Mouse (Mus musculus): ENCODE results near the gene Agbl3.

The Agbl3 gene

GRCm38 (mm10) chr6:34874101-34874921, 94.1 kb downstream of the Agbl3 start:
- peak; percentile 55 for DNase-seq (ENCODE audit: low spot score)

- DNase-seq (ENCODE audit: low spot score) = no peak
Measured at GRCm38 (mm10) chr6:34875268-34875761, 95.1 kb downstream of the Agbl3 start.

- no peak for DNase-seq (ENCODE audit: low spot score)
Measured at GRCm38 (mm10) chr6:34875966-34876834, 96.0 kb downstream of the Agbl3 start.

DNA sequence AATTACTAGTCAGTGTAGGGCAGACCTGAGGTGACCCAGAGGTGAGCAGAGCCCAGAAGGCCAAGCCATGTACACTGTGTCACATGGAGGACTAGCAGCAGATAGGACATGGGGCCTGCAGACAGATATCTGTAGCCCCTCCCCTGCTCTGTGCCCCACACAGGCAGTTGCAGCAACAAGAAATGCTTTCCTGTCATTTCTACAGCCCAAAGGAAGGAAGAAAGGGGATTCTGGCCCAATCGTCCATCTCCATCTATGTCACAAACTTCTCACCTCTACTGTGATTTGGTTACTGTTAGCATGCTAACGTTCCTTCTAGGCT, 96.6 kb downstream of the Agbl3 start:
- no peak for DNase-seq (ENCODE audit: low spot score)

DNA sequence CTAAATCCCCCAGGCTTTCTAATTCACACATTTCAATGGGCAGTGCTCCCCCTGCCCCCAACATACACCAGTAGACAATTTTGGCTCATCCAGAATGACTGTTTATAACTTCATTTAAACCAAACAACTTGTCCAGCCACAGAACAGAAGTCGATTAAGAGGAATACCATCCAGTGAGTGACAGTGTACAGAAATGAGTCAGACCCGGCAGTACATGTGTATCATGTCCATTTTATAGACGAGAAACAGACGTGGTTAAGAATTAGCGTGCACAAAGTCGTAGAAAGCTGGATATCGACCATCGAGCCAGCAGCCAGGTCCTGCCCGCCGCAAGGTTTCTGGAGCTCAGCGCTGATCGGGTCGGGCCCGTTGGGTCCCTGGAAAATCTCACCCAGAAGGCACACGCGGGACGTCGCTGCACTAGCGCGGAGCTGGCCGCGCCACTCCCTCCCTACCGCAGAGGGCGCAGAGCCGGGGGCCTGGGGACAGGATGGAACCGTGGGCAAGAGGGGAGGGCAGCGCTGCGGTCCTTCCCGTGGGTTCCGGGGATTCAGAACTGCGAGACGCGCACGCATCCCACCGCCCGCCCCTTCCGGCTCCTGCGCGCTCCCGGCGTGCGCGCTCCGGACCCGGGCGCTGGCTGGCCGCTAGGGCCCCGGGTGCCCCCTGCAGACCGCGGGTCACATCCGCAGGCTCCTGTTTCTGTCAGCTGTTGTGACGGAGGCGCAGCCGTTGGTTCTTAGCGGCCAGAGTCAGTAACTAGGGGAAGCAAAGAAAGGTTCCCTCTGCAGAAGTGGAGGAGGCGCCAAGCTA, 97.5 kb downstream of the Agbl3 start, which contains the start of gene Cyren:
Gene Cyren, minus strand, starts transcription at position 552 of the 813 bp plus-strand sequence.
- DNase-seq (ENCODE audit: low spot score) = peak; percentile 94

- no peak for DNase-seq (ENCODE audit: low spot score)
Measured at GRCm38 (mm10) chr6:34879101-34879740, 99.0 kb downstream of the Agbl3 start.

DNA sequence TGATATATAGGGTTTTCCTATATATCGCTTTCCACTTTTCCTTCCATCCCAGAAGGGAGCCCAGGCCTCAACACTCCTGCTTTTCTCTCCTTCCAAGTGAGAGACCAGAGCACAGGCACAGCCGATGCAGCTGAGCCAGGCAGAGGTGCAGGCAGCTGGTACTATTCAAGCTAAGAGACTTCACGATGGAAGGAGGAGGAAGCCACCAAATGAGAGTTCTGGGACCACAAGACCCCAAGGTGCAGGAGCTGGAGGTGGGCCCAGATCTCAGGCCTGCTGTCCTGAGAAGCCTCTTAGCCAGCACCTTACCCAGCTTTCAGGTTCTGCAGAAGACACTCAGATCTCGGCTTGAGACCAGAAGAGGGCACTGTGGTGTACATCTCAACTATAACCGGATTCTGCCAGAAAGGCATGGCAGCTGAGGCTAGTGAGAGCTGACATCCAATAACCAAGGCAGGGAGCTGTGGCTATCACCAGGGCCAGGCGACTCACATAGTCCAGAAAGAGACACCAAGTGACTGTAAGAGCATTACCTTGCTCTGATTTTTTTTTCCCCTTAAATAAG, 99.8 kb downstream of the Agbl3 start:
- no peak for DNase-seq (ENCODE audit: low spot score)

GRCm38 (mm10) chr6:34884724-34885123, 104.5 kb downstream of the Agbl3 start:
- DNase-seq (ENCODE audit: low spot score) = no peak

DNA sequence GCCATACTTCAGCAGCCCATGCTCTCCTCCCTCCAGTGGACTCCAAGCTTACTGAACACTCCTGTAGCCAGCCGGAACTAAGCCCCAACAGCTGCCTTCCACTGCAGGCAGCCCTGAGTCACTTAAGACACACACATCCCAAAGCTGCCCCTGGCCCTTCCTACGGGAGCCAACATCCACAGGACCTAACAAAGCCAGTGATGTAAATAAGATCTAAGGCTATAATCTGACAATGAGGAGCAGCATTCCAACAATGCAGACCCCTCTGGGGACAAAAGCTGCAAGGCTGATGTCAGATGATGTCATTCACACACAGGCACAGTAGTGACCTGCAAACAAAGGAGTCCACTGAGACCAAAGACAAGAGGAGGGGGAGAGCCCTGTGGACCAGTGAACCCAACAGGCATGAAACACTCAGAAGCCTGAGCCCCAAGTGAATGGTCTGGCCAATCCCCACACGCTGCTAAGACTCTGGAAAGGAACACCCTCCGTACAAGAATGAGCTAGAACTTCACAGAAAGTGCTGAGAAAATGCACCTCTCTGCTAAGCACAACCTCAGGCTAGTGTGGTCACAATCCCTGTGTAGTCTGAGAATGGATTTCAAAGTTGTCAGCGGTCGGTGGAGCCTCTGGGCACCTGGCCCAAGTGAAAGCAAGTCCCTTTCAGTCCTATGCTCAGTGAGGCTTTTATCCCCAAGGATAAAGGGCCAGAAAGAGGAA, 107.1 kb downstream of the Agbl3 start:
- no peak for DNase-seq (ENCODE audit: low spot score)

DNA sequence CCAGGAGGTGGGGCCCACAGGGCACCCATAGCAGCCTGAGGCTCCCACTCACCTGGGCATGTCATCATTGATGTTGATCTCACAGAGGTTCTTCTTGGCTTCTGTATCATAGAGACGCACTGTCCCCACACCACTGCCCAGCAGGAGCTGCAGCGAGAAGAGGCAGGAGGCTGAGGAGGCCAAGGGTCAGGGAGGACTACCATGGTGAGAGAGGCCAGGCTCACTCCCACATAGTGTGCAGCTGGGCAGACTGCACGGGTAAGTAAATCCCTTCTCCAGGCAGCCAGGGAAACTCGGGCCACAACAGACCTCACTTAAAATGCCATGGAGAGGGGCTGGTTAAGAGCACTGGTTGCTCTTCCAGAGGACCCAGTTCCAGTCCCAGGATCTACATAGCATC, 109.0 kb downstream of the Agbl3 start:
- DNase-seq (ENCODE audit: low spot score) = no peak

DNA sequence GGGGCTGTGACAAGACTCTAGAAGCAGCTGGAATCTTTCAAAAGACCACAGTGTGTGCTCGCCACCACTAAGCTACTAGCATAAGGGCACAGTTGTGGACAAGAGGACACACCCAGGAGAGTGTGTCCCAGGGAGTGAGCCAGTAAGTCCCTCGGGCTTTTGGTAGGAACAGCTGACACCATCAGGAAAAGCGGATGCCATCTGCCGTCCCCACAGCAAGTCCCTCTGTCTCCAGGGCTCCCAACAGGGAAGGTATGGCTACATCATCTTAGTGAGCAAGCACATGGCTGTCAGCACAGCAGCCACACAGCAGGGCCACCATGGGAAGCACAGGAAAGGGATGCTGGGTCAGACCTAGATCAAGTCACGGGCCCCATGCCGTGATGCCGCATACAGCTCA, 115.3 kb downstream of the Agbl3 start:
- DNase-seq (ENCODE audit: low spot score) = no peak

DNA sequence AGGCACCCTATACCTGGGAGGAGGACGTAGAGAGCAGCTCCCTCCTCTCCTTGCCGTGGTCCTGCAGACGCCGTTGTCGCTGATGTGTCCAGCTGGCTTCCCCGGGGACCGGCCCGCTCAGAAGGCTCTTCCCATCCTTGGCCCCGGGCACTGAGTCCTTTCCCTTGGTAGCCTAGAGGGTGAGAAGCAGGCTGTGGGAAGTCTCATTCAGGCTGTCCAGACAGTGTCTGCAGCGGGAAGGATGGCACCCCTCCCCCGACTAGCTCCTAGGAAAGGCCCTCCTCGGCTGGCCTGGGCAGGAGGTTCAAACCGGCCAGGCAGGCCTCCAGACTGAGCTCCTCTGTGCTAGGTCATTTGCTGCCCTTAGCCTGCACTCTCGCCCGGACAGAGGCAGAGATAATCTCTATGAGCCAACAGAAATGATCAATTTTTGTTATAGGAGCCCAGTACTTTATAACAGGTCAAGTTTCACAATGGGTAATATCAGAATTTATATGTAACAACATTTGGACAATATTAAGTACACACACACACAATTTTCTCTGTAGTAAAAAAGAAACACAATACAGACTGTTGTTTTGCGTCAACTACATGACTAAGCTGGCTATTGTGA, 116.0 kb downstream of the Agbl3 start:
- no peak for DNase-seq (ENCODE audit: low spot score)

DNA sequence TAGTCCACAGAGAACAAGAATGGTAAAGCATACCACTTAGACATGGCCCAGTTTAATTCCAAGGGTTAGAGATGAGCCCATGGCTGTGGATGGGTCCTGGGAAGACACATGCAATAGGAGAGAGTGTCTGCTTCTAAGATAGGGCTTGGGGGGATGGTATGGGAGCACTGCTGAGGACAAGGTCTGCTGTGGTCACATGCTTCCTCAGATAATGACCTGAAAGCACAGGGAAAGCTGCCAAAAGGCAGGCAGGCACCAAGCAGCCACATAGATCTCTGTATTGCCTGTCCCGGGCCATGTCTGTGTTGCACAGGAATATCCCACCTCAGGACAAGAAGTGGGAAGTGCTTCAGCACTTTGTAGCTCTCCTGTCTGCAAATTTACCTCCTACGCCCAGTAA, 118.9 kb downstream of the Agbl3 start:
- no peak for DNase-seq (ENCODE audit: low spot score)

GRCm38 (mm10) chr6:34900990-34901389, 120.8 kb downstream of the Agbl3 start:
- no peak for DNase-seq (ENCODE audit: low spot score)

DNA sequence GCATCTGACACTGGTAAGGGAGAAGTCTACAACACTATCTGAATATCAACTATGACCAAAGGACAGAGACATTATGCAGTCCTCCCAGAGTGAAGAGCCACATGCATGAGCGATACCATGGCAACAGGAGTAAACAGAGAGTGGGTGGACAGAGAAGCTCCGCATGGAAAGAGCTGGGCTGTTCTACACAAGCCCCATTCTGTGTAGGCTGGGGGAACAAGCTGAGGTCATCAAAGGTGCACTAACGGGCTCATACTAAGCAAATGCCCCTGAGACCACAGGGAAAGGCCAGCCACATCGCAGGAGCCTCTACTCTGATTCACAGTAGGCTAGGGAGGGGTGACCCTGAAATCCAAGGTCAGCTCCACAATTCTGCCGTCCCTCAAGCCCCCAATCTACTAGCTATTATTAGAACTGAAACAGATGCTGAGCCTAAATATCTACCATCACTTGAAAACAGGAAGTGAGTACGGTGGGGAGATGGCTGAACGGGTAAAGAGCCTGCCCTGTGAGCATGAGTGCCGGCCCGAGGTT, 121.7 kb downstream of the Agbl3 start:
- peak; percentile 23 for DNase-seq (ENCODE audit: low spot score)

DNA sequence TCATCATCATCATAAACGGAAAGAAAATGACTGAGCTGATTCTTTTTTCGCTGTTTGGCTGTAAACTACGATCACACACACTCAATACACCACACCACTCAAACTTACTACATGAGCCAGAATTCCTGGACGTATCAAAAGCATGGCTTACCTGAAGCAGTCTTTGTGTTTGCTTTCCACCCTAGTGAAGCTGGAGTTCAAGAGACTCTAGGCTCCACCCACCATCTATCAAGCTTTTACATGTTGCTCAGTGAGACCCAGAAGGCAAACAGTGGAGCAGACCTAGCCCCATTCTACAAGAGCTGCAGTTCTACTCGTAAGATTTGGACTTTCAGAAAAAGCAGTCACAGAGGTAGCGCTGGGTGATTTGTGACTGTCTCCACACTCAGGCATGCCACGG, 122.3 kb downstream of the Agbl3 start:
- no peak for DNase-seq (ENCODE audit: low spot score)

DNA sequence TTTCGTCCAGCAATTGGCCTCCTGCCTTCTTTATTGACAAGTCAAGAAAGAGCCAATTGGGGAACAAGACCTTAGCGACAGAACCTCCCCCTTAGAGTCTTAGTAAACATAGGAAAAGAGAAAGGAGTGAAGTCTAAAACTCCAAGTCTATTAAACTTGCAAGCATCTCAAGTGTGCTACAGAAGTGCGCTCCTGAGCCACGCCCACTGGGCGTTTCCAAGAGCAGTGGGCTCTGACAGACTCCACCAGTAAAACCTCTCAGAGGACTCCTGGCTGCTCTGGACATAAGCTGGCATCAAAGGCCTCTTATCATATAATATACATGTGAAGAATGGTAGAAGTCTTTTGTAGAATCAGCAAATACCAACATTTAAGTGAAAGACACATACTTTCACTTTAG, 123.2 kb downstream of the Agbl3 start:
- no peak for DNase-seq (ENCODE audit: low spot score)

- DNase-seq (ENCODE audit: low spot score) = no peak
Measured at GRCm38 (mm10) chr6:34903851-34904250, 123.6 kb downstream of the Agbl3 start.

- no peak for DNase-seq (ENCODE audit: low spot score)
Measured at GRCm38 (mm10) chr6:34904361-34904760, 124.1 kb downstream of the Agbl3 start.

- DNase-seq (ENCODE audit: low spot score) = no peak
Measured at GRCm38 (mm10) chr6:34906125-34906524, 125.9 kb downstream of the Agbl3 start.

Measured in ovary, postnatal 36 days (tissue).